Mouse (Mus musculus) CD4-positive, CD25-positive, alpha-beta regulatory T cell, adult 2 months (primary cell): ENCODE results near the gene Olfr3.

Experiments
- DNase-seq: peaks from one replicate; pipeline ENCODE4 v3.0.0-alpha.2; 2012; ENCODE audit warnings: low read depth, low spot score

Gene Olfr3

GRCm38 (mm10) chr2:36816932-36817331, at the start of gene Olfr3:
Gene Olfr3 (minus strand): TSS chr2:36817032.
- no peak for DNase-seq

GRCm38 (mm10) chr2:36862560-36862959, 45.7 kb upstream of the Olfr3 start, which contains the start of gene Olfr351:
Gene Olfr351 (minus strand): TSS chr2:36862660.
- DNase-seq, result no peak

- DNase-seq, result no peak
Observed at GRCm38 (mm10) chr2:36846010-36846409, 29.2 kb upstream of the Olfr3 start, which contains the start of gene Olfr350. Gene Olfr350 (plus strand): TSS chr2:36846310.

GRCm38 (mm10) chr2:36790238-36790637, 26.6 kb downstream of the Olfr3 start, which contains the start of gene Olfr50:
Gene Olfr50 (plus strand): TSS chr2:36790538.
- no peak for DNase-seq

GRCm38 (mm10) chr2:36783976-36784375, 32.9 kb downstream of the Olfr3 start, which contains the start of gene Olfr348:
Gene Olfr348 (plus strand): TSS chr2:36784276.
- DNase-seq, result no peak
